Mouse (Mus musculus) layer of hippocampus, postnatal 36 days (tissue): ENCODE results near the gene Tex14. TPM values are rescaled to one million over a fixed set of nuclear protein-coding genes. Genes with fewer than 3 reads are reported as not detected.
"Not testable (repeated sequence)": the region's sequence is repeated elsewhere in the genome, so short reads cannot be mapped to it uniquely, and the experiment has no call there.

Source experiments
- DNase-seq, 2 experiments: peaks; one replicate each; pipeline ENCODE4 v3.0.0; 2022
- total RNA-seq, 2 experiments: library from RNA; stranded (reverse); gene quantifications; 2 replicates each; pipeline ENCODE4 v1.2.3; 2021

The Tex14 gene
- total RNA-seq, 2 experiments from 2014 or later: 0.25 to 0.43 TPM

DNA sequence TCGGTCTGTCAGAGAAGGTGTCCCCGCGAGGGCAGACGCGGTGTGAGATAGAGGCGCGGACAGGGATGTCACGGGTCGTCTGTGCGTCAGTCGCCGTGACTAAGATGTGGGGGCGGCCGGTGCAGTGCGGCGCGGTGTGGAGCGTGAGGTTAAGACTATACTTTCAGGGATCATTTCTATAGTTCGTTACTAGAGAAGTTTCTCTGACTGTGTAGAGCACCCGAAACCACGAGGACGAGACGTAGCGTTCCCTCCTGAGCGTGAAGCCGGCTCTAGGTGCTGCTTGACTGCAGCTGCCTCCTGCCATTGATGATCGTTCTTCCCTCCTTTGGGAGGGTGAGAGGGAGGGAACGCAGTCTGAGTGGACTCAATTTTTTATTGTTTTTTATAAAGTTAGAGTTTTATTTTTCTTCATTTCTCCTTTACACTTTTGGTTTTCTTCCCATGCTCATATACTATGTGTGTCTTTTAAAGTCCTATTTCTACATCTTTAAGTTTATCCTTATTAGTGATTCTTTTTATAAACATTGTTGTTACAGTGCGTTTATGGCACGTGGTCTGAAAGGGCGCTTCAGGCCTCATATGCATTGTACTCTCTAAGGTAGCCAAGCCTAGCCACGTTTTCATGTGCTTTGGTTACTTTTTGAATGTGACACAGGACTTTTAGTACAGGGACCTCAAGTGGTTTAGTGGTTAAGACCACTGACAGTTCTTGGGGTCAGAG lies 43.8 kb downstream of the Tex14 start:
- DNase-seq: not testable (repeated sequence)

DNA sequence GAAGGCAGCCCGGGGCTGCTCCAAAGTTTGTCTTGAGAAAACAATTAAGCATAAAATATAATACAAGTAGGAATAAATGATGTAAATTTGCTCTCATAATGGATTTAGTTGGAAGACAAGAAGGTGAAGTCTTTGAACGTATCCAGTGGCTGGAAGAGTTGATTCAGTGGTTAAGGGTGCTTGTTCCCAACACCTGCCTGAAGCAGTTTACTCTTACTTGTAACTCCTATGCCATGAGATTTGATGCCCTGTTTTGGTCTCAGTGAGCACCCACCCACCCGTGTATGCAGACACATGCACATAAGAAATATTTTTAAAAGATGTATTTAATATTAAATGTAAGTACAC lies 44.3 kb downstream of the Tex14 start:
- no peak for DNase-seq

DNA sequence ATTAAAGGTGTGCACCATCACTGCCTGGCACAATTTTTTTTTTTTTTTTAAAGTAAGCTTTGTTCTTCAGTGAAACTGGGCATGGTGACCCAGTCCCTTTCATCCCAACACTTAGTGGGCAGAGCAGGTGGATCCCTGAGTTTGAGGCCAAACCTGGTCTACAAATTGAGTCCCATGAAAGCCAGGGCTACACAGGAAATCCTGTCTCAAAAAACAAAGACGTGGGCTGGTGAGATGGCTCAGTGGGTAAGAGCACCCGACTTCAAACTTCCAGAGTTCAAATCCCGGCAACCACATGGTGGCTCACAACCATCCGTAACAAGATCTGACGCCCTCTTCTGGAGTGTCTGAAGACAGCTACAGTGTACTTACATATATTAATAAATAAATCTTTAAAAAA lies 45.0 kb downstream of the Tex14 start:
- DNase-seq: not testable (repeated sequence)

DNA sequence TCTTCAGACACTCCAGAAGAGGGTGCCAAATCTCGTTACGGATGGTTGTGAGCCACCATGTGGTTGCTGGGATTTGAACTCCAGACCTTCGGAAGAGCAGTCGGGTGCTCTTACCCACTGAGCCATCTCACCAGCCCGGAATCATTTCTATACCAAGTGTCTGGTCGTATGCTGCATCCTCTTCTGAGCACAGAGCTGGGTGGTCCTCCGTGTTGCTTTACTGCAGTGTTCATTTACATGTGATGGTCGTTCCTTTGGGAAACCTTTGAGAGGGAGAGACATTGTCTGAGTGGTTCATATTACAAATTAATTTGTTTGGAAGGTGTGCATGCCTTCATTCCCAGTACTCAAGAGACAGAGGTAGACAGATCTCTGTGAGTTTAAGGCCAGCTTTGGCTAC lies 47.9 kb downstream of the Tex14 start:
- DNase-seq: not testable (repeated sequence)

DNA sequence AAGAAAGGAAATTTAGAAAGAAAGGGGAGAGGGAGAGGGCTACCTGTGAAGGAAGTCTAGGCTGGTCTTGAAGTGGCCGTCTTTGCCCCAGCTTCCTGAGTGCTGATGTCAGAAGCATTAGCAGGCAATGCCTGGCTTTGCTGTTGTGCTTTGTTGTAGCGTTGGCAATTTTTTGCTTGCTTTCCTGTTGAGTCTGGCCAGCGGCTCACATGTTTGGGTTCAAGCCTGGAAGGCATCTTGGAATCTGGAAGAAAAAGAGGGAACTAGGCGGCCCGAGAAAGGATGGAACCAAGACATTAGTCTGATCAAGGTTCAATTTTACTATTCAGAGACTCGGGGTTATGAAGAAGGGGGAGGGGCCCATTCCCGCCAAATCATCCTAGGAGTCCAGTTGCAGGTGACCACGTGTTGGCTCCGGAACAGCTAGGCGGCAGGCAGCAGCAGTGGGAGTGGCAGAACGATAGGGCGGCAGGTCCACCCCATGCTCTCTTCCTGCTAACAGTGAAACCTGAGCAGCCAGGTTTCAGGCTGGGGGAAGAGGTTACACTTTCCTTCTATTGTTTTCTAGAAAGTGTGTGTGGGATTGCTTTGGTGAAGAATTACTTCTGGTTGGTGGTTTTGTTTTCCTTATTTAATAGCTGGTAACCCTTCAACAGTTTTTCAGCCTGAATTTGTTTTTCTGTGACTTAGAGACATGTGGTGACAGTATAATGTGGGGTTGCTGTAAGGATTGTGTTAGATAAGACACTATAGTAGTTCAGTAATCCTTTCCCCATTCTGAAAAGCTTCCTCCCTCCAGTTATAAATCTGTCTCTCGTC lies 48.6 kb downstream of the Tex14 start:
- DNase-seq: no peak

DNA sequence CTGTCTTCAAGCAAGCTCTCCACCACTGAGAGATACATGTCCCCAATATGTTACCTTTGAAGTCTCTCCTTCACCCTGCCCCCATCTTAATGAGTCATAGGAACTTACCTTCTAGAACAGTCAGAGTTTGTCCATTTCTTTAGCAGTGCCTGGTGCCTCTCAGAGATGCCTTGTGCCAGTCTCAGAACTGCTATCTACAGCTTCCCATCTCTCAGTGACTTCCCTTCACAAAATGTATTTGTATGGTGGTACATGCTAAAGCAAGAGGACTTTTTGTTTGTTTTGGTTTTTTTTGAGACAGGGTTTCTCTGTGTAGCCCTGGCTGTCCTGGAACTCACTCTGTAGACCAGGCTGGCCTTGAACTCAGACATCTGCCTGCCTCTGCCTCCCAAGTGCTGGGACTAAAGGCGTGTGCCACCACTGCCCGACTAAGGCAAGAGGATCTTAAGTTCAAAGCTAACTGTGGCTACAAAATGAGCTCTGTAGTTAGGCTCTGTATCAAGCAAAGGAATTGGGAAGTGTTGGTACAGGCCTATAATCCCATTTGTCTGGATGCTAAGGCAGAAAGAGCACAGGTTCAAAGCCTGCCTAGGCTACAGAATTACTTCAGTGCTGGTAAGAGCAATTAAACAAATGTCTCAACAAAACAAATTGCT lies 49.3 kb downstream of the Tex14 start:
- DNase-seq: no peak

DNA sequence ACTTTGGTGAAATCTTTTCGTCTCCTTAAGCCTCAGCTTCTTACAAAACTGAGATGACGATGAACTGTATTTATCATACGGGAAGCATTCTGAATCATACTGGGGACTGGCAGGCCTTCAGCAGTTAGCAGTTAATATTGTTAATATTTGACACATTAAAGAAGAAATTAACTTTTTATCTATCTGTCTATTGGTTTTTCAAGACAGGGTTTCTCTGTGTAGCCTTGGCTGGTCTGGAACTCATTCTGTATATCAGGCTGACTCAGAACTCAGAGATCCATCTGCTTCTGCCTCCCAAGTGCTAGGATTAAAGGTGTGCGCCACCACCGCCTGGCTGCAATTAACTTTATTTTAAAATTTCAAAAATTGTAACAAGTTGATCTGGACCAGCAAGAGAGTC lies 50.7 kb downstream of the Tex14 start:
- DNase-seq: no peak

DNA sequence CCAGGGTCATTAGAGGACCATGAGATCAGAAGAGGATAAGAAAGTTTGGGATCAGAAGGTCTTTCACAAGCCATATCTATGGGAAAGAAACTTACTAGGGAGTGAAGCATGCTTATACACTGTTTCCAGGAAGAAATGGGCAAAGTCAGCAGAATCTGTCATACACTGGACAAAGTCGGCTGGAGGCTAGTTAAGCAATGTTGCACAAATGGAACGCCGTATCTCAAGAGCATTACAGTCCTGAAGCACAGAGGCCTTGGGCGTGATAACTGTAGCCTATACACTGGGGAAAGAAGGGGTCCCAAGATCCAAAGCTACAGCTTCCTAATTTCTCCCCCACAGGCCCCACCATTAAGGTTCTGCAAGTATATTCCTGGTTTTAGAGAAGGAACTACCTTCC lies 51.1 kb downstream of the Tex14 start:
- DNase-seq: no peak

DNA sequence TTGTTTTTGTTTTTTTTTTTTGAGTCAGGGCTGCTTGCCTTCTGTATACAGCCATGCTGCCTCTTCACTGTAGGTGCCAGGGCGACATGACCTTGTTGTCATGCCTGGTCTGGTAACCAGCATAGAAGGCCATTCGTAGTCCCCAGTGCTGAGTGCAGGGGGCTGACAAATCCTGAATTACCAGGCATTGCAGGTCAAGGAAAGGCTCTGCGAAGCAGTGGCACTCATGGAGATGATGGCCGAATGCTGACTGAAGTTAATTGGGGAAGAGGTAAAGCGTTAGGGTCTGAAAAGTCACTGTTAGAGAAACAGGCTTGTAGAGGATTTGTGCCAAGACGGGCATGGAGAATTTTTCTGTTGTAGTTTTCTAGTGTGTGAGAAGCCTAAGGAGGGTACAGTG lies 55.7 kb downstream of the Tex14 start:
- DNase-seq: no peak

DNA sequence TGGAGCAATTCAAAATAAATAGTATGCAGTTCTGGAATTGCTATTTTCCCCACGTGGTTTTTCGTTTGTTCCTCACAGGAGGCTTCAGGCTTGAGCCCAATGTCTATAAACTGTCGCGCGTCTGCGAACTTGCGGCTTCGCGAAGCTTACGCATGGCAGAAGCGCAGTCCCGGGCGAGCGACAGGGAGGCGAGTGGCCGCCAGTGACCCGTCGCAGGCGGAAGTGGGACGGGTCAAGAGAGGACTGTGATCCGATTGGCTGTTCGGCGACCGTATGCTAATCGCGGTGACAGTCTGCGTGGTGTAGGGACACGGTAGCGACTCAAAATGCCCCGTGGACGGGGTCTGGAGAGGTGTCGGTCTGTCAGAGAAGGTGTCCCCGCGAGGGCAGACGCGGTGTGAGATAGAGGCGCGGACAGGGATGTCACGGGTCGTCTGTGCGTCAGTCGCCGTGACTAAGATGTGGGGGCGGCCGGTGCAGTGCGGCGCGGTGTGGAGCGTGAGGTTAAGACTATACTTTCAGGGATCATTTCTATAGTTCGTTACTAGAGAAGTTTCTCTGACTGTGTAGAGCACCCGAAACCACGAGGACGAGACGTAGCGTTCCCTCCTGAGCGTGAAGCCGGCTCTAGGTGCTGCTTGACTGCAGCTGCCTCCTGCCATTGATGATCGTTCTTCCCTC lies 57.1 kb downstream of the Tex14 start:
- DNase-seq: peak; percentile 73 to 79

DNA sequence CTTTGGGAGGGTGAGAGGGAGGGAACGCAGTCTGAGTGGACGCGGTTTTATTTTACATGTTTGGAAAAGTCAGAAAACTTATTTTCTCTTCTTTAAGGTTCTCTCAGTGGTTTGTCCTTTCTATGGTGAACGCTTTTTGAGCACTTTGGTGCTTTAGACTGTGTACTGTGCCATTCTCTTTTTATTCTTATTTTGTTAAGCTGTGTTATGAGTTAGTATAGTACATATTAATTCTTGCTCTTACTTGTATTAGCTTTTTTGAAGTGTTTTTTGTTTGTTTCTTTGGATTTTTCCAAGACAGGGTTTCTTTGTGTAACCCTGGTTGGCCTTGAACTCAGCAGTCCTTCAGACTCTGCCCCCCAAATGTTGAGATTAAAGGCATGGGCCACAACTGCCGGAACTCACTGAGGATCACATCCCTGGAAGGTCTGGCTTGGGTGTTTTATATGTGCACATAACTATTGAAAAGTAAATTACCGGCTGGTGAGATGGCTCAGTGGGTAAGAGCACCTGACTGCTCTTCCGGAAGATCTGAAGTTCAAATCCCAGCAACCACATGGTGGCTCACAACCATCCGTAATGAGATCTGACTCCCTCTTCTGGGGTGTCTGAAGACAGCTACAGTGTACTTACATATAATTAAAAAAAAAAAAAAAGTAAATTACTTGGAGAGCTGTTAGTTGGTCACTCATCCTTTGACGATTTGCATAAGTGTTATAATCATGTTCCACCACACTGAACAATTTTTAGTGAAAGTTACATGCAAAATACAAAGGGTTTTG lies 57.8 kb downstream of the Tex14 start:
- no peak for DNase-seq

DNA sequence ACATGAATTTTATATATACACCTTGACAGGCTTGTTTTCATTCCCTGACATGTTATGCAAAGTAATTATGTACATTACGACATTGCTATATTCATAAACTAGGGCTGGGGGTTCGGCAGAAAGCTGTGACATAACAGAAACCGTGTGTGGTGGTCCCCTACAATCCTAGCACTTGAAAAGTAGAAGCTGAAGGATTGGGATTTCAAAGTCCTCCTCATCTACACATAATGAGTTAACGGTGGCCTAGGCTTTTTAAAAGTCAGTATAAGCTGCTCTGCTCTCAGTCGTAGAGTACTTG lies 58.3 kb downstream of the Tex14 start:
- no peak for DNase-seq

DNA sequence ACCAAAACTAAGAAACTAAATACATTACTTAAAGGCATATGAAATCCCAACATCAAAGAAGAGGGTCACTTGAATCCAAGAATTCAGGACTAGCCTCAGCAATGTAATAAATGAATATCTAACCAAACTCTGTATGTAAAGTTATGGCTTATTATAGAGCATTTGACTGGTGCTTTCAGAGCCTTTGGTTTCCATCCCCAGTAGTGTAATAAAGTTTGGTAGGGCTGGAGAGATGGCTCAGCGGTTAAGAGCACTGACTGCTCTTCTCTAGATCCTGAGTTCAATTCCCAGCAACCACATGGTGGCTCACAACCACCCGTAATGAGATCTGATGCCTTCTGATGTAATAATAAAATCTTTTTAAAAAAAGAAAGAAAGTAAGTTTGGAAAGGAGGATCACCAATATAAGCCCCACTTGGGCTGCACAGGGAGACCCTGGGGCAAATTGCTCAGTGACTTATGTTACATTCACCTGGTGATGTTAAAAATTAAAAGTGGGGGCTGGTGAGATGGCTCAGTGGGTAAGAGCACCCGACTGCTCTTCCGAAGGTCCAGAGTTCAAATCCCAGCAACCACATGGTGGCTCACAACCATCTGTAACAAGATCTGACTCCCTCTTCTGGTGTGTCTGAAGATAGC lies 59.0 kb downstream of the Tex14 start:
- not testable (repeated sequence) for DNase-seq

DNA sequence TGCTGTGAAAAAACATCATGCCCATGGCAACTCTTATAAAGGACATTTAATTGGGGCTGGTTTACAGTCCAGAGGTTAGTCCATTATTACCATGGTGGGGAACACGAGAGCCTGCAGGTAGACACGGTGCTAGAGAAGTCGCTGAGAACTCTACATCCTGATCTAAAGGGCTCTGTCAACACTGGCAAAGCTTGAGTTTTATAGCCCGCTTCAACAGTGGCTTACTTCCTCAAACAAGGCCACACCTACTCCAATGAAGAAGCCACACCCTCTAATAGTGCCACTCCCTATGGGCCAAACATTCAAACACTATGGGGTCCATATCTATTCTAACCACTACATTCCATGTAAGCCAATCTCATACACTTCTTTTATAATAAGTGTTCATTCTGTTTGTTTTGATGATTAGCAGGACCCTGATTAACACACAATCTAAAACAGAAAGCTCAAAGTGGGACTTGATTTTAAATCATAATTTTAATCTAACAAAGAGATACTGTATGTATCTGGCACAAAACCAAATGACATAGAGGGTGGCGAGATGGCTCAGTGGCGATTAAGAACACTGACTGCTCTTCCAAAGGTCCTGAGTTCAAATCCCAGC lies 61.2 kb downstream of the Tex14 start:
- DNase-seq: no peak

DNA sequence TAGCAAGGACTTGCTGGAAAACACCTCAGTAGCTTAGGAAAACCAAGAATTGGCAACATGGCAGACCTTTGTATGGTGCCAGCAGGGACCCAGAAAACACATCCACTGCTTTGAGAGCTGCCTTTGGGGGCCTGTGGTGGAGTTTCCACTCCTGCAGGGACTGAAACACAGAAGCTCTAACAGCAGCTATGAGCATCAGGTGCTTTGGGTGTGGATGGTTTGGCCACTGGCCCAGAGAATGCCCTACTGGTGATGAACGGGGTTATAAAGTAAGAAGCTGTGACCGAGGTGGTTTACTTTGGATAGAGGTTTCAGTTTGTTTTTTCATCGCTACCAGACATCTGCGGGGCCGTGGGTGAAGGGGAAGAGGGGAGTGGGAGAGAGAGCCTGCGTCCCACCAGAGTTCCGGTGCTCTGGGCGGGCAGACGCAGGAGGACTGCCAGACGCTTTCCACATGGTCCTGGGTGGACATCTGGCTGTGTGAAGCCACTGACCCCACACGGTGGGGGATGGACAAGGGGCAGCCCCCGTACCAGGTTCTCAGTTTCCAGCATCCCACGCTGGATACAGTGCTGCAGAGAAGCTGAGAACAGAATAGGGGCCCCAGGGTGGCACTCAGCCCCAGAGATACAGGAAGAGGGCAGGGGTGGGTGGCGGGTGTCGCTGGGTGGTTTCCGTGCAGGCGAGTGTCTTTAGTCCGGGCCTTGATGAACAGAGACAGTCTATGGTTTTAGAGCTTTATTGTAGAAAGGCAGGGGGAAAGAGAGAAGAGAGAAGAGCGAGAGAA lies 62.8 kb downstream of the Tex14 start:
- no peak for DNase-seq

DNA sequence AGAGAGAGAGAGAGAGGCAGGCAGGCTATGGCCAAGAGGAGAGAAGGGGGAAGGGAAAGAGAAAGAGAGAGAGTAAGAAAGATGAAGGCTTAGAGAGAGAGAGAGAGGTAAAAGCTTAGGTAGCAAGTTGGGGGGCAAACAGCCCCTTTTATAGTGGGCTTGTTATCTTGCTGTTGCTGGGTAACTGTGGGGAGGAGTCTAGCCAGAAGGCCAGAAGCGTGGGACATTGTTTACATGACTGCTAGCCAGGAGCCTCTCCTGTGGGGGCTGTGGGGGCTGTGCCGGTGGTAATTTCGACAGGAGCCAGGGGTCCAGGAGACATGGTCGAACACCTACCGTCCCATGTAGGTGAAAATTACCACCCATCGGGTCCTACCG lies 63.4 kb downstream of the Tex14 start:
- no peak for DNase-seq

DNA sequence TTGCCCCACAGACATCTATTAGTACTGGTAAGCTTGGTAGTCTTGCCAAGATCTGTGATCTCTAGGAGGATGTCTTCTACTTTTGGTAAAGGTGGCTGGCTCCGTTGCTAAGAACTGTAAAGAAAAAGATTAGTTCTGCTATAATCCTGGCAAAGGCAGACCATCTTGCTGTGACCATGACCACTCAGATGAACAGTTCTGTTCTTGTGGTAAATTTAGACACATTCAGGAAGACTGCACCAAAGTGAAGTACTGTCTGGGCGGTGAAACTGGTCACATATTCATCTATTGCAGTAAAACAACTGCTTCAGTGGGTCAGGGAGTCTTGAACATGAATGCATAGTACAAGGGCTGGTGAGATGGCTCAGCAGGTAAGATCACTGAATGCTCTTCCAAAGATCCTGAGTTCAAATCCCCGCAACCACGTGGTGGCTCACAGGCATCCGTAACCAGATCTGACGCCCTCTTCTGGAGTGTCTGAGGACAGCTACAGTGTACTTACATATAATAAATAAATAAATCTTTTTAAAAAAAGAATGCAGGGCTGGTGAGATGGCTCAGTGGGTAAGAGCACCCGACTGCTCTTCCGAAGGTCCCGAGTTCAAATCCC lies 63.9 kb downstream of the Tex14 start:
- no peak for DNase-seq

DNA sequence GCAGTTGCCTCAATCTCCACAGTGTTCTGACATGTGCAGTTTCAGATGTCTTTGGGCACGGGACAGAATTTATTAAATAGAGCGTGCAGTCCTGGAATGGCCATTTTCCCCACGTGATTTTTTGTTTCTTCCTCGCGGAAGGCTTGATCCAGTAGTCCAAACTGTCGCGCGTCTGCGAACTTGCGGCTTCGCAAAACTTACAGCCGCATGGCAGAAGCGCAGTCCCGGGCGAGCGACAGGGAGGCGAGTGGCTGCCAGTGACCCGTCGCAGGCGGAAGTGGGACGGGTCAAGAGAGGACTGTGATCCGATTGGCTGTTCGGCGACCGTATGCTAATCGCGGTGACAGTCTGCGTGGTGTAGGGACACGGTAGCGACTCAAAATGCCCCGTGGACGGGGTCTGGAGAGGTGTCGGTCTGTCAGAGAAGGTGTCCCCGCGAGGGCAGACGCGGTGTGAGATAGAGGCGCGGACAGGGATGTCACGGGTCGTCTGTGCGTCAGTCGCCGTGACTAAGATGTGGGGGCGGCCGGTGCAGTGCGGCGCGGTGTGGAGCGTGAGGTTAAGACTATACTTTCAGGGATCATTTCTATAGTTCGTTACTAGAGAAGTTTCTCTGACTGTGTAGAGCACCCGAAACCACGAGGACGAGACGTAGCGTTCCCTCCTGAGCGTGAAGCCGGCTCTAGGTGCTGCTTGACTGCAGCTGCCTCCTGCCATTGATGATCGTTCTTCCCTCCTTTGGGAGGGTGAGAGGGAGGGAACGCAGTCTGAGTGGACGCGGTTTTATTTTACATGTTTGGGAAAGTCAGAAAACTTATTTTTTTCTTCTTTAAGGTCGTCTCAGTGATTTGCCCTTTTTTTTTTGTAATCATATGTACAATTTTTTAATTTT lies 66.2 kb downstream of the Tex14 start:
- peak; percentile 48 to 64 for DNase-seq

DNA sequence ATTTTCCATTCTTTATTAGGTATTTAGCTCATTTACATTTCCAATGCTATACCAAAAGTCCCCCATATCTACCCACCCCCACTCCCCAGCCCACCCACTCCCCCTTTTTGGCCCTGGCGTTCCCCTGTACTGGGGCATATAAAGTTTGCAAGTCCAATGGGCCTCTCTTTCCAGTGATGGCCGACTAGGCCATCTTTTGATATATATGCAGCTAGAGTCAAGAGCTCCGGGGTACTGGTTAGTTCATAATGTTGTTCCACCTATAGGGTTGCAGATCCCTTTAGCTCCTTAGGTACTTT lies 66.8 kb downstream of the Tex14 start:
- DNase-seq: not testable (repeated sequence)
